Comparison of ENCODE assay signal across 8 mouse cellular contexts in the genomic region with DNA sequence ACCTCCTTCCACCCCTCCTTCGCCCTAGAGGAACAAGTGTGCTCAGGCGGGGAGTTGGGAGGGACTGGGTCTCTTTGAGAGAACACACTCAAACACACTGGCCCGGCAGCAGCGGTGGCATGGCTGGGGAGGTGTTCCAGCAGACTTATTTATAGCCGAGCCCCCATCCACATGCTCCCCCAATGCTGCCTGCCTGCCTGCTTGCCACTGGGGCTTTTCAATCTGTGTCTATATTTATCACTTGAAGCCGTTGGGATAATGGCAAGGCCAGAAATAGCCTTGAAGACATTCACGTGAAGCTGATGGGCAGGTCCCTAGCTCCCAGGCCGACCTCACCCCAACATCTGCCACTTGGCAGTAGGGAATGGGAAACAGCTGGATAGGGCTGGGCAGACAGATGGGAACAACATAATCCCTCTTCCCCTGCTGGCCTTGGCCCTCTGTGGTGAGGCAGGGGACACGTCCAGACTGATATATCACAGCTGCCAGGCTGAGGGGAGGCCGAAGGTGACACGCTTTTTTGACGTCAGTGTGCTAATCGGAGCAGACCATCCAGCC. TPM values are rescaled to one million over a fixed set of nuclear protein-coding genes. Genes with fewer than 3 reads are reported as not detected.
DNase-seq lines count a peak whose midpoint lies in the region; ATAC-seq and TF ChIP-seq lines count a peak whose summit lies in the region.

No protein-coding gene starts in this region.

- H3K27ac ChIP-seq in midbrain, embryonic 10.5 days (replicated peaks): peak overlapping the region; percentile 58
- no peak overlapping the region for H3K27ac ChIP-seq in midbrain, postnatal 0 days (ENCODE audit: low read depth, low read length)
- H3K27ac ChIP-seq in neural tube, embryonic 14.5 days (ENCODE audit: low read depth, low read length): 0 out of 2 replicates have a peak overlapping the region, but pooled peaks have one; percentile 3

- ATAC-seq in midbrain, postnatal 0 days (ENCODE audit: low FRiP score): no peak
- ATAC-seq in neural tube, embryonic 14.5 days (ENCODE audit: low read depth): no peak
- no peak for ATAC-seq in activated CD4-positive, CD25-positive, alpha-beta regulatory T cell, adult 4 months

- no peak overlapping the region for H3K4me3 ChIP-seq in midbrain, embryonic 10.5 days
- H3K4me3 ChIP-seq in midbrain, postnatal 0 days (ENCODE audit: low read depth, low read length): no peak overlapping the region
- H3K4me3 ChIP-seq in neural tube, embryonic 14.5 days (ENCODE audit: low read depth, low read length): no peak overlapping the region

- H3K9ac ChIP-seq in midbrain, postnatal 0 days (replicated peaks; ENCODE audit: low read length, poor library complexity, severe bottlenecking): no peak overlapping the region
- no peak overlapping the region for H3K9ac ChIP-seq in neural tube, embryonic 14.5 days (replicated peaks; ENCODE audit: low read depth, low read length)

- no peaks in the 10 kb centered on the region for H3K36me3 ChIP-seq in midbrain, embryonic 10.5 days
- H3K36me3 ChIP-seq in midbrain, postnatal 0 days (ENCODE audit: insufficient read depth, low read length): no peaks in the 10 kb centered on the region
- H3K36me3 ChIP-seq in neural tube, embryonic 14.5 days (ENCODE audit: control insufficient read depth, insufficient read depth, low read length): no peaks in the 10 kb centered on the region

- peaks cover 73% of the 10 kb centered on the region for H3K4me1 ChIP-seq in midbrain, embryonic 10.5 days
- H3K4me1 ChIP-seq in midbrain, postnatal 0 days (ENCODE audit: insufficient read depth, low read length): peaks cover 9% of the 10 kb centered on the region; the same call in 1 of the 2 replicates
- peaks cover 13% of the 10 kb centered on the region; the same call in 1 of the 2 replicates for H3K4me1 ChIP-seq in neural tube, embryonic 14.5 days (ENCODE audit: control insufficient read depth, insufficient read depth, low read length)

- no peak for TF ChIP-seq CTCF in midbrain, postnatal 0 days (IDR thresholded peaks at IDR 0.05)

- WGBS in midbrain, embryonic 10.5 days: 61% methylated on average over 13 of the region's 13 CpGs
- WGBS in midbrain, postnatal 0 days: 47% methylated on average over 13 of the region's 13 CpGs
- 35% methylated on average over 13 of the region's 13 CpGs for WGBS in neural tube, embryonic 14.5 days

- H3K27me3 ChIP-seq in midbrain, embryonic 10.5 days (ENCODE audit: low read depth, poor library complexity, severe bottlenecking): no peaks in the 10 kb centered on the region
- H3K27me3 ChIP-seq in midbrain, postnatal 0 days (ENCODE audit: insufficient read depth, low read length): no peaks in the 10 kb centered on the region
- no peaks in the 10 kb centered on the region for H3K27me3 ChIP-seq in neural tube, embryonic 14.5 days (ENCODE audit: control insufficient read depth, insufficient read depth, low read length)

- H3K4me2 ChIP-seq in midbrain, postnatal 0 days (ENCODE audit: low read depth, low read length, poor library complexity, severe bottlenecking): no peak overlapping the region
- H3K4me2 ChIP-seq in neural tube, embryonic 14.5 days (ENCODE audit: low read depth, low read length): no peak overlapping the region

- peak; percentile 37 for DNase-seq in midbrain, embryonic 10.5 days (ENCODE audit: low spot score)
- no peak for DNase-seq in midbrain, postnatal 0 days (ENCODE audit: low spot score)
- DNase-seq in heart, adult 9 months (ENCODE audit: low spot score in 2 of 2): peak; percentile 87 to 93
- DNase-seq in kidney, postnatal 25 days: peak; percentile 14 to 76
- DNase-seq in urinary bladder, adult 18-20 months (ENCODE audit: low spot score in 2 of 2): no peak
- DNase-seq in cerebellum, postnatal 14 days: no peak

- H3K9me3 ChIP-seq in midbrain, embryonic 10.5 days (replicated peaks): no peaks in the 10 kb centered on the region
- H3K9me3 ChIP-seq in midbrain, postnatal 0 days (ENCODE audit: low read length): no peaks in the 10 kb centered on the region
- no peaks in the 10 kb centered on the region for H3K9me3 ChIP-seq in neural tube, embryonic 14.5 days (ENCODE audit: control insufficient read depth, low read length)

RNA-seq across cellular contexts. Expression of a gene that starts 43.0 kb away (rescaled TPM):
- polyA plus RNA-seq in midbrain, embryonic 10.5 days (2016; fragmentation: Nextera tagmentation; extraction: Ambion mirVana): 2.9 and 4.0 TPM in 2 replicates
- total RNA-seq in midbrain, postnatal 0 days (2014; rRNA removed): 48.1 and 66.2 TPM in 2 replicates
- 8.6 and 10.1 TPM in 2 replicates for polyA plus RNA-seq in midbrain, postnatal 0 days (2015; fragmentation: Nextera tagmentation; extraction: Ambion mirVana)
- 14.3 and 15.2 TPM in 2 replicates for polyA plus RNA-seq in neural tube, embryonic 14.5 days (2014; fragmentation: Nextera tagmentation; extraction: Ambion mirVana)
- 10 to 100 TPM; 10.6 to 11.3 TPM for polyA plus RNA-seq in activated CD4-positive, CD25-positive, alpha-beta regulatory T cell, adult 4 months (2017; shearing (Covaris generic))

Comparison
In these comparisons a context has a peak if more than half of its experiments do, and no peak if none do; other contexts are left out.
1. DNase-seq: peak in midbrain, embryonic 10.5 days (single experiment), heart, adult 9 months (2 of 2) and kidney, postnatal 25 days (2 of 2); none in midbrain, postnatal 0 days (single experiment), urinary bladder, adult 18-20 months (0 of 2) and cerebellum, postnatal 14 days (0 of 2).